Mouse (Mus musculus): ENCODE measurements at regions not wholly inside any gene's neighbourhood (a gene's known extent, or its start where the extent isn't known, plus 50 kb on each side); places are given as distances from the start of the nearest gene placed in this dataset.
"Not testable (repeated sequence)": the region's sequence is repeated elsewhere in the genome, so short reads cannot be mapped to it uniquely, and the experiment has no call there.

DNA sequence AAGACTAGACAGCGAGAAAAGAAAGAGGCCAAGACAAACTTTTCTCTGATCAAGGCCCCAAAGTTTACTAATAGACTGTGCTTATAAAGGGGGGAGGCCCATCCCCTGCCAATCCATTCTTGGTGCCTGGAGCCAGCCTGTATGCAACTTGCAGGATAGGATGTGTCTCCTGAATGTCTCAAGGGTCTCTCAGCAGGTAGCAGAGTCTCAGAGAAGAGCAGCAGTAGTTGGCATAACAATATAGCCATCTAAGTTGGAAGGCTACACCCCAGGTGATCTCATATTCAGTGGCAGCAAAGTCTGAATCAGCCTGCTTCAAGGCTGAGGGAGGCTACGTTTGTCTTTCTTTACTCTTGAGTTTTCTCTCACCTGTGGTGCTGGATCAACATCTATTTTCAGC, 418.1 kb downstream of the Edem1 start:
- H3K4me2 ChIP-seq (ENCODE audit: low read length); ATAC-seq; H3K9ac ChIP-seq (replicated peaks; ENCODE audit: low read depth, low read length); H3K4me3 ChIP-seq (replicated peaks; ENCODE audit: low read length); H3K27ac ChIP-seq (ENCODE audit: low read length); H3K36me3 ChIP-seq (ENCODE audit: control insufficient read depth, insufficient read depth); H3K27me3 ChIP-seq (replicated peaks; ENCODE audit: control insufficient read depth, insufficient read depth, low read length); H3K4me1 ChIP-seq (replicated peaks; ENCODE audit: control insufficient read depth, insufficient read depth, low read length); H3K9me3 ChIP-seq (ENCODE audit: control insufficient read depth, low read length): not testable (repeated sequence)
- WGBS, result 35% methylated on average over 2 of the region's 2 CpGs
